Mouse (Mus musculus): Measurements from ENCODE around the gene Gm29427. TPM values are rescaled to one million over a fixed set of nuclear protein-coding genes. Genes with fewer than 3 reads are reported as not detected.

The Gm29427 gene
- polyA plus RNA-seq, 2 experiments: not detected

- WGBS (ENCODE audit: insufficient replicate concordance): 75% methylated on average over 4 of the region's 4 CpGs
- no peak for DNase-seq (ENCODE audit: low read depth in 3 of 3, low spot score in 3 of 3)
- H3K36me3 ChIP-seq (replicated peaks; ENCODE audit: control insufficient read depth, insufficient read depth, low read depth): peaks cover 14% of the 10 kb centered on the region
- H3K27me3 ChIP-seq (ENCODE audit: control insufficient read depth, insufficient read depth, low read length): no peaks in the 10 kb centered on the region
- H3K4me2 ChIP-seq (ENCODE audit: low read depth): no peak overlapping the region; the same call in 1 of the 2 replicates
- H3K9me3 ChIP-seq (ENCODE audit: control insufficient read depth, low read length): no peaks in the 10 kb centered on the region
- H3K9ac ChIP-seq (replicated peaks): no peak overlapping the region
- no peak overlapping the region for H3K27ac ChIP-seq
- peaks cover 7 to 11% of the 10 kb centered on the region in 2 experiments for H3K4me1 ChIP-seq (replicated peaks; ENCODE audit: control insufficient read depth in 2 of 2, insufficient read depth in 2 of 2, low read length in 1 of 2)
- TF ChIP-seq CTCF (IDR thresholded peaks at IDR 0.05; ENCODE audit: low read depth) (no peak), EP300 (IDR thresholded peaks at IDR 0.05; ENCODE audit: low read depth) (no peak)
- ATAC-seq (ENCODE audit: insufficient read depth): no peak
- H3K4me3 ChIP-seq (ENCODE audit: insufficient read depth in 1 of 2, low read depth in 2 of 2, low read length in 2 of 2): no peak overlapping the region
Observed at GRCm38 (mm10) chr1:130714046-130714445, 1.6 kb downstream of the Gm29427 start.

- Histone ChIP-seq H3K27me3 (ENCODE audit: control insufficient read depth, insufficient read depth, low read length) (no peaks in the 10 kb centered on the region), H3K36me3 (replicated peaks; ENCODE audit: control insufficient read depth, insufficient read depth, low read depth) (peaks cover 33% of the 10 kb centered on the region), H3K9ac (replicated peaks) (no peak overlapping the region), H3K27ac (no peak overlapping the region), H3K4me2 (ENCODE audit: low read depth) (no peak overlapping the region), H3K4me1 (replicated peaks; ENCODE audit: control insufficient read depth in 2 of 2, insufficient read depth in 2 of 2, low read length in 1 of 2) (peaks cover 0 to 3% of the 10 kb centered on the region in 2 experiments; a peak in 3 of 4 replicates), H3K4me3 (ENCODE audit: insufficient read depth in 1 of 2, low read depth in 2 of 2, low read length in 2 of 2) (no peak overlapping the region), H3K9me3 (ENCODE audit: control insufficient read depth, low read length) (no peaks in the 10 kb centered on the region)
- 84% methylated on average over 22 of the region's 22 CpGs for WGBS (ENCODE audit: insufficient replicate concordance)
- ATAC-seq (ENCODE audit: insufficient read depth): no peak
- DNase-seq (ENCODE audit: low read depth in 3 of 3, low spot score in 3 of 3): no peak
- TF ChIP-seq EP300 (IDR thresholded peaks at IDR 0.05; ENCODE audit: low read depth) (no peak), CTCF (IDR thresholded peaks at IDR 0.05; ENCODE audit: low read depth) (no peak)
Observed at GRCm38 (mm10) chr1:130710283-130711080, 5.1 kb downstream of the Gm29427 start.

GRCm38 (mm10) chr1:130703613-130704012 is 12.0 kb downstream of the Gm29427 start:
- no peaks in the 10 kb centered on the region for H3K27me3 ChIP-seq (ENCODE audit: control insufficient read depth, insufficient read depth, low read length)
- peaks cover 70% of the 10 kb centered on the region for H3K36me3 ChIP-seq (replicated peaks; ENCODE audit: control insufficient read depth, insufficient read depth, low read depth)
- no peak for DNase-seq (ENCODE audit: low read depth in 3 of 3, low spot score in 3 of 3)
- no peaks in the 10 kb centered on the region; a peak in 1 of 4 replicates for H3K4me1 ChIP-seq (replicated peaks; ENCODE audit: control insufficient read depth in 2 of 2, insufficient read depth in 2 of 2, low read length in 1 of 2)
- no peak overlapping the region for H3K4me3 ChIP-seq (ENCODE audit: insufficient read depth in 1 of 2, low read depth in 2 of 2, low read length in 2 of 2)
- no peaks in the 10 kb centered on the region for H3K9me3 ChIP-seq (ENCODE audit: control insufficient read depth, low read length)
- H3K4me2 ChIP-seq (ENCODE audit: low read depth): no peak overlapping the region
- H3K9ac ChIP-seq (replicated peaks): no peak overlapping the region
- H3K27ac ChIP-seq: no peak overlapping the region
- TF ChIP-seq CTCF (IDR thresholded peaks at IDR 0.05; ENCODE audit: low read depth) (no peak), EP300 (IDR thresholded peaks at IDR 0.05; ENCODE audit: low read depth) (no peak)
- WGBS (ENCODE audit: insufficient replicate concordance): 80% methylated on average over 2 of the region's 2 CpGs
- ATAC-seq (ENCODE audit: insufficient read depth): no peak

GRCm38 (mm10) chr1:130701976-130702375 is 13.6 kb downstream of the Gm29427 start:
- ATAC-seq (ENCODE audit: insufficient read depth) (no peak), DNase-seq (ENCODE audit: low read depth in 3 of 3, low spot score in 3 of 3) (no peak)
- H3K9me3 ChIP-seq (ENCODE audit: control insufficient read depth, low read length): no peaks in the 10 kb centered on the region
- H3K27ac ChIP-seq: no peak overlapping the region
- H3K9ac ChIP-seq (replicated peaks): no peak overlapping the region
- TF ChIP-seq CTCF (IDR thresholded peaks at IDR 0.05; ENCODE audit: low read depth) (no peak), EP300 (IDR thresholded peaks at IDR 0.05; ENCODE audit: low read depth) (no peak)
- 84% methylated on average over 11 of the region's 11 CpGs for WGBS (ENCODE audit: insufficient replicate concordance)
- H3K36me3 ChIP-seq (replicated peaks; ENCODE audit: control insufficient read depth, insufficient read depth, low read depth): peaks cover 73% of the 10 kb centered on the region
- H3K4me2 ChIP-seq (ENCODE audit: low read depth): no peak overlapping the region
- no peak overlapping the region for H3K4me3 ChIP-seq (ENCODE audit: insufficient read depth in 1 of 2, low read depth in 2 of 2, low read length in 2 of 2)
- no peaks in the 10 kb centered on the region; a peak in 1 of 4 replicates for H3K4me1 ChIP-seq (replicated peaks; ENCODE audit: control insufficient read depth in 2 of 2, insufficient read depth in 2 of 2, low read length in 1 of 2)
- H3K27me3 ChIP-seq (ENCODE audit: control insufficient read depth, insufficient read depth, low read length): no peaks in the 10 kb centered on the region

- WGBS (ENCODE audit: insufficient replicate concordance): 80% methylated on average over 10 of the region's 10 CpGs
- no peak for TF ChIP-seq EP300 (IDR thresholded peaks at IDR 0.05; ENCODE audit: low read depth)
- no peak for TF ChIP-seq CTCF (IDR thresholded peaks at IDR 0.05; ENCODE audit: low read depth)
- no peak overlapping the region for H3K9ac ChIP-seq (replicated peaks)
- no peaks in the 10 kb centered on the region for H3K9me3 ChIP-seq (ENCODE audit: control insufficient read depth, low read length)
- peaks cover 67% of the 10 kb centered on the region for H3K36me3 ChIP-seq (replicated peaks; ENCODE audit: control insufficient read depth, insufficient read depth, low read depth)
- no peak for ATAC-seq (ENCODE audit: insufficient read depth)
- H3K4me3 ChIP-seq (ENCODE audit: insufficient read depth in 1 of 2, low read depth in 2 of 2, low read length in 2 of 2): no peak overlapping the region
- H3K4me1 ChIP-seq (replicated peaks; ENCODE audit: control insufficient read depth in 2 of 2, insufficient read depth in 2 of 2, low read length in 1 of 2): no peaks in the 10 kb centered on the region; a peak in 1 of 4 replicates
- H3K4me2 ChIP-seq (ENCODE audit: low read depth): no peak overlapping the region
- H3K27me3 ChIP-seq (ENCODE audit: control insufficient read depth, insufficient read depth, low read length): no peaks in the 10 kb centered on the region
- no peak overlapping the region for H3K27ac ChIP-seq
- no peak for DNase-seq (ENCODE audit: low read depth in 3 of 3, low spot score in 3 of 3)
Observed at GRCm38 (mm10) chr1:130699937-130700633, 15.5 kb downstream of the Gm29427 start.

Data from liver, embryonic 14.5 days (tissue).